Comparison of ENCODE assay signal across 8 mouse cellular contexts in the genomic region with DNA sequence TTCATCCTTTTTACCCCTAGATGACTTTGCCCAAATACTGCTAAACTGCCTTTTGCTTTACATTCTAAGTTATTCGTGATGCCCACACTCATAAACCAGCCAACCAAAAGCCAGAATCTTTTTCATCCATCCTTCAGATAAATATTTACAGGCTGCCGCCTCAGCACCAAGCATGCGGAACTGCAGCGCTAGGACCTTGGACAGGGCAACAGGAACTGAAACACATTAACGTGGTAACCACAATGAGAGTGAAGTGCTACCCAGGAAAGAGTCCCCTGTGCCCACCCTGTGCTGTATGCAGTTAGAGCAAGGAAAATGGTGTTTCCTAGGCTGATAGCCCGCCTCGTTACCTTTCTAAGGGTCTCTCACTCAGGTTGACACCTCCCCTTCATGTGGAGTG. TPM values are rescaled to one million over a fixed set of nuclear protein-coding genes. Genes with fewer than 3 reads are reported as not detected.
DNase-seq lines count a peak whose midpoint lies in the region; ATAC-seq and TF ChIP-seq lines count a peak whose summit lies in the region.

No protein-coding gene starts in this region.

- peak overlapping the region; percentile 76 for H3K4me2 ChIP-seq in hindbrain, embryonic 13.5 days
- H3K4me2 ChIP-seq in midbrain, embryonic 16.5 days (ENCODE audit: low read length): peak overlapping the region; percentile 87

- intact Hi-C loops in gastrocnemius, adult 2 months (cut with DNase I): no loop called here

- no peaks in the 10 kb centered on the region for H3K27me3 ChIP-seq in embryonic facial prominence, embryonic 10.5 days (replicated peaks; ENCODE audit: low read depth, poor library complexity, severe bottlenecking)
- no peaks in the 10 kb centered on the region for H3K27me3 ChIP-seq in hindbrain, embryonic 13.5 days
- H3K27me3 ChIP-seq in midbrain, embryonic 16.5 days (ENCODE audit: control insufficient read depth, insufficient read depth, low read depth, low read length): no peaks in the 10 kb centered on the region

- no peaks in the 10 kb centered on the region for H3K9me3 ChIP-seq in embryonic facial prominence, embryonic 10.5 days
- H3K9me3 ChIP-seq in hindbrain, embryonic 13.5 days: no peaks in the 10 kb centered on the region
- no peaks in the 10 kb centered on the region for H3K9me3 ChIP-seq in midbrain, embryonic 16.5 days (replicated peaks; ENCODE audit: control insufficient read depth, low read length, poor library complexity, severe bottlenecking)

- peak overlapping the region; percentile 78 for H3K4me3 ChIP-seq in gastrocnemius, adult 2 months
- H3K4me3 ChIP-seq in embryonic facial prominence, embryonic 10.5 days: peak overlapping the region; percentile 68
- peak overlapping the region; percentile 68 for H3K4me3 ChIP-seq in hindbrain, embryonic 13.5 days
- H3K4me3 ChIP-seq in midbrain, embryonic 16.5 days (ENCODE audit: low read depth, low read length): peak overlapping the region; percentile 63

- H3K36me3 ChIP-seq in embryonic facial prominence, embryonic 10.5 days (replicated peaks): peaks cover 41% of the 10 kb centered on the region
- peaks cover 26% of the 10 kb centered on the region for H3K36me3 ChIP-seq in hindbrain, embryonic 13.5 days
- H3K36me3 ChIP-seq in midbrain, embryonic 16.5 days (ENCODE audit: control insufficient read depth, insufficient read depth, low read length): peaks cover 11% of the 10 kb centered on the region; the same call in 1 of the 2 replicates

- H3K9ac ChIP-seq in hindbrain, embryonic 13.5 days: peak overlapping the region; percentile 51
- H3K9ac ChIP-seq in midbrain, embryonic 16.5 days (ENCODE audit: low read depth, low read length): peak overlapping the region; percentile 46

- 22% methylated on average over 7 of the region's 7 CpGs for WGBS in embryonic facial prominence, embryonic 10.5 days
- 29% methylated on average over 7 of the region's 7 CpGs for WGBS in hindbrain, embryonic 13.5 days
- 24% methylated on average over 7 of the region's 7 CpGs for WGBS in midbrain, embryonic 16.5 days

- peak; percentile 38 for ATAC-seq in hindbrain, embryonic 13.5 days (ENCODE audit: low FRiP score)
- ATAC-seq in midbrain, embryonic 16.5 days: peak; percentile 33; the same call in 1 of the 2 replicates

- TF ChIP-seq CTCF in gastrocnemius, adult 2 months (IDR thresholded peaks at IDR 0.05): no peak

- peak overlapping the region; percentile 93 for H3K27ac ChIP-seq in gastrocnemius, adult 2 months
- peak overlapping the region; percentile 84 for H3K27ac ChIP-seq in embryonic facial prominence, embryonic 10.5 days (replicated peaks)
- H3K27ac ChIP-seq in hindbrain, embryonic 13.5 days: peak overlapping the region; percentile 37; the same call in 1 of the 2 replicates
- peak overlapping the region; percentile 34 for H3K27ac ChIP-seq in midbrain, embryonic 16.5 days (ENCODE audit: low read length)

- peaks cover 15% of the 10 kb centered on the region for H3K4me1 ChIP-seq in embryonic facial prominence, embryonic 10.5 days
- H3K4me1 ChIP-seq in hindbrain, embryonic 13.5 days (replicated peaks): peaks cover 20% of the 10 kb centered on the region
- peaks cover 22% of the 10 kb centered on the region for H3K4me1 ChIP-seq in midbrain, embryonic 16.5 days (ENCODE audit: control insufficient read depth, insufficient read depth, low read length)

- DNase-seq in gastrocnemius, adult 2 months: no peak
- DNase-seq in gastrocnemius, postnatal 10 days: no peak
- DNase-seq in embryonic facial prominence, embryonic 10.5 days (ENCODE audit: low spot score): peak; percentile 29
- peak; percentile 28 for DNase-seq in liver
- peak; percentile 38 for DNase-seq in yolk sac, embryonic 10.5 days (ENCODE audit: low spot score)
- DNase-seq in frontal cortex, postnatal 25 days (ENCODE audit: low spot score in 2 of 2): no peak

RNA-seq across cellular contexts. Expression of a gene that starts 0.6 kb away (rescaled TPM):
- 10 to 100 TPM in 1 of 2 experiments, 1 to 10 TPM in 1; 9.9 to 14.3 TPM for total RNA-seq in gastrocnemius, adult 2 months (2021)
- 10 to 100 TPM; 10.2 to 11.6 TPM for total RNA-seq in gastrocnemius, postnatal 10 days (2021)
- polyA plus RNA-seq in embryonic facial prominence, embryonic 10.5 days (2016; fragmentation: Nextera tagmentation; extraction: Ambion mirVana): 27.4 and 27.8 TPM in 2 replicates
- polyA plus RNA-seq in hindbrain, embryonic 13.5 days (2015; fragmentation: Nextera tagmentation; extraction: Ambion mirVana): 34.3 and 38.5 TPM in 2 replicates
- polyA plus RNA-seq in midbrain, embryonic 16.5 days (2015; fragmentation: Nextera tagmentation; extraction: Ambion mirVana): 25.1 and 27.7 TPM in 2 replicates

RNA-seq across cellular contexts. Expression of a gene that starts 26.0 kb away (rescaled TPM):
- total RNA-seq in gastrocnemius, adult 2 months (2021): 10 to 100 TPM in 1 of 2 experiments, 1 to 10 TPM in 1; 7.6 to 13.3 TPM
- total RNA-seq in gastrocnemius, postnatal 10 days (2021): 10 to 100 TPM; 23.6 to 30.1 TPM
- 54.0 and 60.2 TPM in 2 replicates for polyA plus RNA-seq in embryonic facial prominence, embryonic 10.5 days (2016; fragmentation: Nextera tagmentation; extraction: Ambion mirVana)
- 58.7 and 60.3 TPM in 2 replicates for polyA plus RNA-seq in hindbrain, embryonic 13.5 days (2015; fragmentation: Nextera tagmentation; extraction: Ambion mirVana)
- polyA plus RNA-seq in midbrain, embryonic 16.5 days (2015; fragmentation: Nextera tagmentation; extraction: Ambion mirVana): 54.4 and 61.5 TPM in 2 replicates

RNA-seq across cellular contexts. Expression of a gene that starts 26.2 kb away (rescaled TPM):
- total RNA-seq in gastrocnemius, adult 2 months (2021): under 1 TPM; 0.13 to 0.17 TPM
- total RNA-seq in gastrocnemius, postnatal 10 days (2021): under 1 TPM; 0.54 to 0.68 TPM
- 0.70 and 0.96 TPM in 2 replicates for polyA plus RNA-seq in embryonic facial prominence, embryonic 10.5 days (2016; fragmentation: Nextera tagmentation; extraction: Ambion mirVana)
- 1.7 and 2.5 TPM in 2 replicates for polyA plus RNA-seq in hindbrain, embryonic 13.5 days (2015; fragmentation: Nextera tagmentation; extraction: Ambion mirVana)
- 2.4 and 2.6 TPM in 2 replicates for polyA plus RNA-seq in midbrain, embryonic 16.5 days (2015; fragmentation: Nextera tagmentation; extraction: Ambion mirVana)

RNA-seq across cellular contexts. Expression of a gene that starts 56.4 kb away (rescaled TPM):
- 10 to 100 TPM in 1 of 2 experiments, 1 to 10 TPM in 1; 9.1 to 15.5 TPM for total RNA-seq in gastrocnemius, adult 2 months (2021)
- 10 to 100 TPM; 10.8 to 14.1 TPM for total RNA-seq in gastrocnemius, postnatal 10 days (2021)
- 31.3 and 31.4 TPM in 2 replicates for polyA plus RNA-seq in embryonic facial prominence, embryonic 10.5 days (2016; fragmentation: Nextera tagmentation; extraction: Ambion mirVana)
- polyA plus RNA-seq in hindbrain, embryonic 13.5 days (2015; fragmentation: Nextera tagmentation; extraction: Ambion mirVana): 32.0 and 33.8 TPM in 2 replicates
- 41.8 and 43.5 TPM in 2 replicates for polyA plus RNA-seq in midbrain, embryonic 16.5 days (2015; fragmentation: Nextera tagmentation; extraction: Ambion mirVana)

Comparison
In these comparisons a context has a peak if more than half of its experiments do, and no peak if none do; other contexts are left out.
1. DNase-seq: peak in embryonic facial prominence, embryonic 10.5 days (single experiment), liver (single experiment) and yolk sac, embryonic 10.5 days (single experiment); none in gastrocnemius, adult 2 months (single experiment), gastrocnemius, postnatal 10 days (single experiment) and frontal cortex, postnatal 25 days (0 of 2).
2. H3K27ac ChIP-seq: peak in every context shown above with its lines; median percentile 93 in gastrocnemius, adult 2 months; 84 in embryonic facial prominence, embryonic 10.5 days; 37 in hindbrain, embryonic 13.5 days; 34 in midbrain, embryonic 16.5 days.
3. Peak in every context shown above with its lines, with median percentiles within 50 percentile points of each other: H3K4me3 ChIP-seq.